Mouse (Mus musculus) neutrophil, adult 83 days (primary cell): Measurements from ENCODE around the gene Atp13a2. TPM values are rescaled to one million over a fixed set of nuclear protein-coding genes. Genes with fewer than 3 reads are reported as not detected.

Experiments
- total RNA-seq, 2 experiments: library from RNA; stranded (reverse); gene quantifications; one replicate each; pipeline ENCODE4 v1.2.4; 2023

Gene Atp13a2
- 10 to 100 TPM; 46.0 to 47.3 TPM for total RNA-seq

GRCm38 (mm10) chr4:140986711-140987395 lies at the start of gene Atp13a2:
Gene Atp13a2, plus strand, starts transcription at chr4:140986873.

GRCm38 (mm10) chr4:140960781-140961466 lies 25.7 kb upstream of the Atp13a2 start, which contains the start of gene Sdhb:
Gene Sdhb, plus strand, starts transcription at chr4:140961203.

GRCm38 (mm10) chr4:141010118-141010517 lies 23.4 kb downstream of the Atp13a2 start, which contains the start of gene Mfap2:
Gene Mfap2, plus strand, starts transcription at chr4:141010418.

Other genes starting within 250 kb of the Atp13a2 start
- gene Padi6, start 244.2 kb upstream of the Atp13a2 start, total RNA-seq, result under 1 TPM in 1 of 2 experiments, not detected in 1; 0.18 TPM
- gene Padi4, start 212.6 kb upstream of the Atp13a2 start, total RNA-seq, result 100 to 1,000 TPM; 432 to 468 TPM
- under 1 TPM; 0.57 to 0.68 TPM for gene Padi3, start 176.2 kb upstream of the Atp13a2 start, total RNA-seq
- gene Padi1, start 141.1 kb upstream of the Atp13a2 start, total RNA-seq, result not detected
- gene Padi2, start 80.5 kb upstream of the Atp13a2 start, total RNA-seq, result 10 to 100 TPM; 36.6 to 40.3 TPM
- gene Sdhb, start 25.7 kb upstream of the Atp13a2 start, total RNA-seq, result 10 to 100 TPM; 85.3 to 91.5 TPM
- gene Mfap2, start 23.5 kb downstream of the Atp13a2 start, total RNA-seq, result not detected
- gene Crocc, start 73.7 kb downstream of the Atp13a2 start, total RNA-seq, result 1 to 10 TPM; 6.6 to 8.0 TPM
- 10 to 100 TPM; 83.8 to 90.1 TPM for gene Necap2, start 91.5 kb downstream of the Atp13a2 start, total RNA-seq
- gene Spata21, start 101.5 kb downstream of the Atp13a2 start, total RNA-seq, result not detected
- gene Szrd1, start 152.9 kb downstream of the Atp13a2 start, total RNA-seq, result 10 to 100 TPM; 71.7 to 80.8 TPM
- gene Fbxo42, start 161.0 kb downstream of the Atp13a2 start, total RNA-seq, result 10 to 100 TPM; 19.1 to 25.2 TPM
- 1 to 10 TPM; 1.4 to 3.7 TPM for gene Rsg1, start 227.1 kb downstream of the Atp13a2 start, total RNA-seq